Mouse (Mus musculus) left cerebral cortex, adult 2 months (tissue): ENCODE results near the gene Cpt1c. TPM values are rescaled to one million over a fixed set of nuclear protein-coding genes. Genes with fewer than 3 reads are reported as not detected.
"Not testable (repeated sequence)": the region's sequence is repeated elsewhere in the genome, so short reads cannot be mapped to it uniquely, and the experiment has no call there.

Source experiments
- DNase-seq, 2 experiments: peaks; one replicate each; pipeline ENCODE4 v3.0.0; 2021 to 2022; ENCODE audit warnings: low spot score in 2 of 2, mixed read lengths in 1 of 2; ENCODE audit errors: extremely low spot score in 1 of 2
- H3K27ac ChIP-seq: fragments of 200-600 bp; 2 replicates; pipeline ENCODE4 v1.8.1; 2022
- H3K4me3 ChIP-seq: fragments of 200-600 bp; 2 replicates; pipeline ENCODE4 v1.8.1; 2022
- CTCF ChIP-seq: fragments of 200-600 bp; IDR thresholded peaks from 2 replicates; pipeline ENCODE4 v1.8.1; 2022; ENCODE audit warnings: antibody characterized with exemption, mild to moderate bottlenecking, moderate library complexity
- intact Hi-C: fragments of 180-260 bp; cut with DNase I; formaldehyde crosslinking; loops from one replicate; pipeline ENCODE4 v1.15.1; 2025
- long read RNA-seq, 2 experiments: library from polyadenylated mRNA; stranded (forward); transcript quantifications; one replicate each; pipeline ENCODE4 v2.0.0; 2021; ENCODE audit warnings: borderline mapping rate in 2 of 2
- total RNA-seq, 2 experiments: library from RNA; stranded (reverse); gene quantifications; 2 replicates each; pipeline ENCODE4 v1.2.3; 2021

Cpt1c gene
- 100 to 1,000 TPM in 1 of 2 experiments, 10 to 100 TPM in 1; 97.9 to 102 TPM for total RNA-seq
- long read RNA-seq, experiment 1, transcript Cpt1c-201 (19 exons, 2,793 nt) = major isoform, 126 of 254 reads
- long read RNA-seq, experiment 1, transcript Cpt1c-206 (19 exons, 2,716 nt) = minor isoform, 12 of 254 reads
- long read RNA-seq, experiment 1, partial matches to known transcripts = 54 of 254 reads
- long read RNA-seq, experiment 1, other reads (novel, unspliced or antisense) = 62 of 254 reads
- long read RNA-seq, experiment 2, transcript Cpt1c-201 (19 exons, 2,793 nt) = major isoform, 63 of 151 reads
- long read RNA-seq, experiment 2, transcript Cpt1c-206 (19 exons, 2,716 nt) = minor isoform, 7 of 151 reads
- long read RNA-seq, experiment 2, partial matches to known transcripts = 28 of 151 reads
- long read RNA-seq, experiment 2, other reads (novel, unspliced or antisense) = 53 of 151 reads

- peak within 1 kb of the TSS; percentile 84 for H3K4me3 ChIP-seq
- DNase-seq = peak; percentile 87 to 88
- peak within 1 kb of the TSS; percentile 97 for H3K27ac ChIP-seq
- intact Hi-C loops = no loop called here
- no peak; the same call in 1 of the 2 replicates for TF ChIP-seq CTCF
Observed at GRCm38 (mm10) chr7:44974383-44975116, at the start of gene Cpt1c. Cpt1c (minus strand) TSS chr7:44974851.

GRCm38 (mm10) chr7:45023711-45024110 is 49.1 kb upstream of the Cpt1c start:
- H3K4me3 ChIP-seq, H3K27ac ChIP-seq, intact Hi-C loops, DNase-seq: not testable (repeated sequence)
- TF ChIP-seq CTCF = peak; percentile 38

GRCm38 (mm10) chr7:45020225-45020624 is 45.6 kb upstream of the Cpt1c start:
- no peak for TF ChIP-seq CTCF
- Histone ChIP-seq H3K27ac (no peak overlapping the region), H3K4me3 (no peak overlapping the region)
- no peak for DNase-seq
- intact Hi-C loops = no loop called here

- H3K27ac ChIP-seq = peak overlapping the region; percentile 82
Observed at GRCm38 (mm10) chr7:45019031-45019571, 44.5 kb upstream of the Cpt1c start.

GRCm38 (mm10) chr7:45017242-45018061 is 42.8 kb upstream of the Cpt1c start, which contains the start of gene Rras:
Rras (plus strand) TSS chr7:45017961.
- peak within 1 kb of the TSS; percentile 89 for H3K27ac ChIP-seq
- peak; percentile 6 for TF ChIP-seq CTCF
- H3K4me3 ChIP-seq = peak within 1 kb of the TSS; percentile 69
- intact Hi-C loops = loop anchor here (2.0 kb wide), 1 partner anchor 35 kb away; the partner anchor contains the start of gene Prr12
- peak; percentile 68 to 82 for DNase-seq

More at GRCm38 (mm10) chr7:45019031-45019571, 44.5 kb upstream of the Cpt1c start:
- DNase-seq = no peak
- TF ChIP-seq CTCF = no peak
- intact Hi-C loops = no loop called here
- peak overlapping the region; percentile 69 for H3K4me3 ChIP-seq

- no peak for TF ChIP-seq CTCF
- intact Hi-C loops = loop anchor here (2.0 kb wide), 1 partner anchor 36 kb away; the partner anchor contains the start of gene Prr12
- no peak for DNase-seq
- Histone ChIP-seq H3K4me3 (peak overlapping the region; percentile 69), H3K27ac (peak overlapping the region; percentile 89)
Observed at GRCm38 (mm10) chr7:45016761-45017160, 42.1 kb upstream of the Cpt1c start.

GRCm38 (mm10) chr7:45015957-45016612 is 41.4 kb upstream of the Cpt1c start, which contains the start of gene Scaf1:
Scaf1 (minus strand) TSS chr7:45016363.
- peak within 1 kb of the TSS; percentile 89 for H3K27ac ChIP-seq
- no peak for TF ChIP-seq CTCF
- peak within 1 kb of the TSS; percentile 69 for H3K4me3 ChIP-seq
- DNase-seq = peak; percentile 99 to 100
- intact Hi-C loops = loop anchor here (2.0 kb wide), 2 partner anchors 17 to 37 kb away; partner anchors contain the start of genes Bcl2l12 and Prr12

- intact Hi-C loops = loop anchor here (2.0 kb wide), 1 partner anchor 17 kb away; the partner anchor contains the start of gene Bcl2l12
- H3K27ac ChIP-seq = peak overlapping the region; percentile 84
- H3K4me3 ChIP-seq = peak overlapping the region; percentile 69
- no peak for DNase-seq
- no peak for TF ChIP-seq CTCF
Observed at GRCm38 (mm10) chr7:45015344-45015956, 40.8 kb upstream of the Cpt1c start.

GRCm38 (mm10) chr7:45014096-45014451 is 39.4 kb upstream of the Cpt1c start:
- no peak for TF ChIP-seq CTCF
- intact Hi-C loops = loop anchor here (2.0 kb wide), 1 partner anchor 15 kb away; the partner anchor contains the start of gene Bcl2l12
- no peak overlapping the region for H3K4me3 ChIP-seq
- no peak for DNase-seq
- no peak overlapping the region for H3K27ac ChIP-seq
